Mouse (Mus musculus) forebrain, embryonic 14.5 days (tissue): Measurements from ENCODE around the gene Zfp598. TPM values are rescaled to one million over a fixed set of nuclear protein-coding genes. Genes with fewer than 3 reads are reported as not detected.

ENCODE experiments used
- ATAC-seq: fragments of 200-750 bp; cut with Nextera tagmentation; 2 replicates; pipeline ENCODE4 v1.8.0; 2017; ENCODE audit warnings: mild to moderate bottlenecking, moderate library complexity
- DNase-seq: peaks from one replicate; pipeline ENCODE4 v3.0.0-alpha.2; 2015; ENCODE audit warnings: low spot score
- H3K27ac ChIP-seq: fragments of 300-500 bp; sonication (generic); 2 replicates; pipeline ENCODE4 v1.5.1; 2014; ENCODE audit warnings: low read depth, mild to moderate bottlenecking, control low read depth, low read length, moderate library complexity
- H3K27me3 ChIP-seq: fragments of 300-500 bp; sonication (generic); replicated peaks from 2 replicates; pipeline ENCODE4 v1.6.1; 2014; ENCODE audit warnings: low read length, control low read depth, mixed read lengths; ENCODE audit not compliant: control insufficient read depth, insufficient read depth
- H3K36me3 ChIP-seq: fragments of 300-500 bp; sonication (generic); 2 replicates; pipeline ENCODE4 v1.6.1; 2014; ENCODE audit warnings: low read length, control low read depth; ENCODE audit not compliant: control insufficient read depth, insufficient read depth
- H3K4me1 ChIP-seq: fragments of 300-500 bp; sonication (generic); 2 replicates; pipeline ENCODE4 v1.6.1; 2014; ENCODE audit warnings: antibody characterized with exemption, low read length, control low read depth; ENCODE audit not compliant: control insufficient read depth, insufficient read depth
- H3K4me2 ChIP-seq: fragments of 300-500 bp; sonication (generic); 2 replicates; pipeline ENCODE4 v1.6.1; 2014; ENCODE audit warnings: mild to moderate bottlenecking, control low read depth, low read length
- H3K4me3 ChIP-seq: fragments of 300-500 bp; sonication (generic); 2 replicates; pipeline ENCODE4 v1.5.1; 2014; ENCODE audit warnings: low read depth, low read length, control low read depth
- H3K9ac ChIP-seq: fragments of 300-500 bp; sonication (generic); 2 replicates; pipeline ENCODE4 v1.6.1; 2014; ENCODE audit warnings: mild to moderate bottlenecking, low read length, control low read depth, moderate library complexity
- H3K9me3 ChIP-seq: fragments of 300-500 bp; sonication (generic); replicated peaks from 2 replicates; pipeline ENCODE4 v1.6.1; 2016; ENCODE audit warnings: low read length, control low read depth, mixed read lengths; ENCODE audit not compliant: control insufficient read depth
- WGBS: fragments of 180-500 bp; shearing (Covaris S2); extraction: QIAGEN DNeasy Blood & Tissue Kit; methylation state at CpG from one replicate; pipeline ENCODE4 v1.1.7; 2014; 5-methylcytosine and 5-hydroxymethylcytosine counted together
- polyA plus RNA-seq: library from polyadenylated mRNA; unstranded; fragments of >200 nt; fragmentation: Nextera tagmentation; extraction: Ambion mirVana; gene quantifications from 2 replicates; pipeline ENCODE4 v1.2.1, GENCODE M21; 2014

Zfp598 gene
- polyA plus RNA-seq, 1 experiment from 2014 or later, result 14.9 TPM

DNA sequence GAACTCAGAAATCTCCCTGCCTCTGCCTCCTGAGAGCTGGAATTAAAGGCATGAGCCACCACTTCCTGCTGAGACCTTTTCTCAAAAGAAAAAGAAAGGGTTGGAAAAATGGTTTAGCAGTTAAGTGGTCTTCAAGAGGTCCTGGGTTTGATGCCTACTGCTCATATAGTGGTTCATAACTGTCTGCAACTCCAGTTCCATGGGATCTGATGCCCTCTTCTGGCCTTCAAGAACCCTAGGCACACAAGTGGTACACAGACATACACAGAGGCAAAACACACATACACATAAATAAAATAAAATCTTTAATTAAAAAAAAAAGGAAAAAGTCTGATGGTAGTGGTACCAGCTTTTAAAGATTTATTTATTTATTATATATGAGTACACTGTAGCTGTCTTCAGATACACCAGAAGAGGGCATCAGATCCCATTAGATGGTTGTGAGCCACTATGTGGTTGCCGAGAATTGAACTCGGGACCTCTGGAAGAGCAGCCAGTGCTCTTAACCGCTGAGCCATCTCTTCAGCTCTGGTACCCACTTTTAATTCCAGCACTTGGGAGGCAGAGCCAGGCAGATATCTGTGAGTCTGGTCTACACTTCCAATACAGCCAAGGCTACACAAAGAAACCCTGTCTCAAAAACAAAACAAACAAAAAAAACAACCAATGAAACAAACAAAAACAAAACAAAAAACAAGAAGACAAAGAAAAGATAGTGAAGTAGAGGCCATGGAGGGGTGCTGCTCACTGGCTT, 56.3 kb downstream of the Zfp598 start:
- H3K4me1 ChIP-seq, result peaks cover 15% of the 10 kb centered on the region
- H3K4me2 ChIP-seq, result no peak overlapping the region
- H3K36me3 ChIP-seq, result peaks cover 17% of the 10 kb centered on the region
- WGBS, result 72% methylated on average over 3 of the region's 3 CpGs
- H3K9me3 ChIP-seq, result no peaks in the 10 kb centered on the region
- H3K27me3 ChIP-seq, result no peaks in the 10 kb centered on the region
- DNase-seq, result no peak
- H3K9ac ChIP-seq, result no peak overlapping the region
- no peak for ATAC-seq
- no peak overlapping the region for H3K27ac ChIP-seq
- H3K4me3 ChIP-seq, result no peak overlapping the region

DNA sequence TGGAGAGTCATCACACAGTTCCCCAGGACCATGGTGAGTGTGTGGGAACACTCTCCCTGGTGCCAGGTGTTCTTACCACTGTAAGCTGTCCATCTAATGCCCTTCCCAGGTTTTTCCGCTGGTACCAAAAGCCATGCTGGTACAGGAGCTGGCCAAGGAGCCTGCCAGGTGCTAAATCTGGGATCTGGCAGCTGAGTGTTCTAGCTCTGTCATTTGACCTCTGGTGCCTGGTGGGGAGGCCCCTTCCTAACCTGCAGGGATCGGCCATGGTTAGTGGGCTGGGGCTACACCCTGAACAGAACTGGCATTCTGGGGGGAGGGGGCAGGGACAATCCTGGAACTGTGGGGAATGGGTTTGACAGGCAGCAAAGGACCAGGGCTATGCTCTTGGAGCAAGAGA, 58.1 kb downstream of the Zfp598 start, which contains the start of gene Rpl3l:
Gene Rpl3l (plus strand): TSS at position 203 of the 400 bp plus-strand sequence.
- ATAC-seq, result no peak
- Histone ChIP-seq H3K9ac (no peak within 1 kb of the TSS), H3K4me1 (peaks cover 11% of the 10 kb centered on the region)

DNA sequence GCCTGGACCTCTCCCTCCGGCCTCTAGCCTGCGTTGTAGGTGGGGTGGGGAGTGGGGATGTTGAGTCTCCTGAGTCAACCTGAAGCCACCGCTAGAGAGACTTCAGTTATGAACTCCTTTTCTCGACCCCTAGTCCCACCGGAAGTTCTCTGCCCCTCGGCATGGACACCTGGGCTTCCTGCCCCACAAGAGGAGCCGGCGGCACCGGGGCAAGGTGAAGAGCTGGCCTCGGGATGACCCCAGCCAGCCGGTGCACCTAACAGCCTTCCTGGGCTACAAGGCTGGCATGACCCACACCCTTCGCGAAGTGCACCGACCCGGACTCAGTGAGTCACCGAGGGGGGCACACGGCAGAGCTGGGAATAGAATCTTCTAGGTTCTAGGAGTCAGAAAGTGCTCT, 58.7 kb downstream of the Zfp598 start:
- Histone ChIP-seq H3K4me1 (peaks cover 9% of the 10 kb centered on the region), H3K27ac (no peak overlapping the region), H3K36me3 (no peaks in the 10 kb centered on the region), H3K4me2 (no peak overlapping the region), H3K9me3 (no peaks in the 10 kb centered on the region), H3K9ac (no peak overlapping the region), H3K27me3 (no peaks in the 10 kb centered on the region), H3K4me3 (no peak overlapping the region)
- DNase-seq, result no peak
- ATAC-seq, result no peak
- 76% methylated on average over 17 of the region's 17 CpGs for WGBS

More for the DNA sequence above, 58.1 kb downstream of the Zfp598 start, which contains the start of gene Rpl3l:
- Histone ChIP-seq H3K27ac (no peak within 1 kb of the TSS), H3K4me3 (no peak within 1 kb of the TSS), H3K9me3 (no peaks in the 10 kb centered on the region), H3K27me3 (no peaks in the 10 kb centered on the region), H3K36me3 (peaks cover 1% of the 10 kb centered on the region), H3K4me2 (no peak within 1 kb of the TSS)
- no peak for DNase-seq
- WGBS, result 70% methylated on average over 2 of the region's 2 CpGs

DNA sequence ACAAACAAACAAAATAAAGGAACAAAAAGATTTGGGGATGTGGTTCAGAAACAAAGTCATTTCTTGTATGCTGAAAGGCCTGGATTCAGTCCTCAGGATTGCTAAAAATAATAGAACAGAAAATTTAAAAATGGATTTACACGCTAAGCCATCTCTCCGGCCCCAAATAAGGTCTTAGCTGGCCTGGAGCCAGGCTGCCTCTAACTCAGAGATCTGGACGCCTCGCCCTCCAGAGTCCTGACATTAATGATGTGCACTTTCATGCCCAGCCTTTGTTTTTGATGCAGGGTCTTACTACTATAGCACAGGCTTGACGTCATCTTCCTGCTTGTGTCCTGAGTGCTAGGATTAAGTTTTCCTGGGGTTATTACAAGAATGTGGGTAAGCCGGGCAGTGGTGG, 59.6 kb downstream of the Zfp598 start:
- Histone ChIP-seq H3K27me3 (no peaks in the 10 kb centered on the region), H3K36me3 (no peaks in the 10 kb centered on the region), H3K4me1 (0 out of 2 replicates have a peak, but pooled peaks cover 4% of the 10 kb centered on the region), H3K27ac (no peak overlapping the region), H3K4me3 (no peak overlapping the region), H3K9me3 (no peaks in the 10 kb centered on the region), H3K9ac (no peak overlapping the region), H3K4me2 (no peak overlapping the region)
- no peak for DNase-seq
- 75% methylated on average over 6 of the region's 6 CpGs for WGBS
- ATAC-seq, result no peak

DNA sequence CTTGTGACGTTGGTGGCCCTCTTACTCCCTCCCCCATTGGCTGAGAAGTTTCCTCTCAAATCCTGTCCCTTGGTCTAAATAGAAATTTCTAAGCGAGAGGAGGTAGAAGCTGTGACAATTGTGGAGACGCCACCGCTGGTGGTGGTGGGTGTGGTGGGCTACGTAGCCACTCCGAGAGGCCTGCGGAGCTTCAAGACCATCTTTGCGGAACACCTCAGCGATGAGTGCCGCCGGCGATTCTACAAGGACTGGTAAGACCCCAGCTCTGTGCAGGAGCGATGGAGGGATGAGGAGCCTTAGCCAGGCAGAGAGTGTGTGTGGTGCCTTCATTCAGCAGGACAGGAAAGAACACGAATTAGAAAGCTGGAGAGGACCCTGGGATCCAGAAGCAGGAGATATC, 61.3 kb downstream of the Zfp598 start:
- H3K4me3 ChIP-seq, result no peak overlapping the region
- no peaks in the 10 kb centered on the region for H3K27me3 ChIP-seq
- DNase-seq, result no peak
- no peaks in the 10 kb centered on the region for H3K4me1 ChIP-seq
- 84% methylated on average over 14 of the region's 14 CpGs for WGBS
- no peaks in the 10 kb centered on the region for H3K36me3 ChIP-seq
- H3K27ac ChIP-seq, result no peak overlapping the region
- H3K9me3 ChIP-seq, result no peaks in the 10 kb centered on the region
- ATAC-seq, result no peak
- no peak overlapping the region for H3K4me2 ChIP-seq
- no peak overlapping the region for H3K9ac ChIP-seq

Other genes with a start within 250 kb of the Zfp598 start
- gene Eci1, start 243.0 kb upstream of the Zfp598 start, polyA plus RNA-seq, result 31.5 and 31.8 TPM in 2 replicates
- gene Dnase1l2, start 226.6 kb upstream of the Zfp598 start, polyA plus RNA-seq, result 2.3 and 3.5 TPM in 2 replicates
- gene E4f1, start 199.4 kb upstream of the Zfp598 start, polyA plus RNA-seq, result 8.3 and 16.9 TPM in 2 replicates
- 54.7 and 56.5 TPM in 2 replicates for gene Pgp, start 199.3 kb upstream of the Zfp598 start, polyA plus RNA-seq
- gene Bricd5, start 195.8 kb upstream of the Zfp598 start, polyA plus RNA-seq, result 0.38 and 1.3 TPM in 2 replicates
- gene Mlst8, start 190.6 kb upstream of the Zfp598 start, polyA plus RNA-seq, result 31.8 and 37.2 TPM in 2 replicates
- 9.1 and 14.6 TPM in 2 replicates for gene Caskin1, start 181.1 kb upstream of the Zfp598 start, polyA plus RNA-seq
- 80.1 and 96.6 TPM in 2 replicates for gene Traf7, start 141.7 kb upstream of the Zfp598 start, polyA plus RNA-seq
- 4.0 TPM in 2 replicates for gene Rab26, start 135.5 kb upstream of the Zfp598 start, polyA plus RNA-seq
- gene Pkd1, start 119.9 kb upstream of the Zfp598 start, polyA plus RNA-seq, result 12.9 and 16.7 TPM in 2 replicates
- gene Tsc2, start 37.1 kb upstream of the Zfp598 start, polyA plus RNA-seq, result 59.8 and 66.4 TPM in 2 replicates
- 10.0 and 12.3 TPM in 2 replicates for gene Nthl1, start 37.0 kb upstream of the Zfp598 start, polyA plus RNA-seq
- 22.4 and 31.3 TPM in 2 replicates for gene Slc9a3r2, start 19.4 kb upstream of the Zfp598 start, polyA plus RNA-seq
- not detected in 2 replicates for gene Npw, start 11.2 kb upstream of the Zfp598 start, polyA plus RNA-seq
- 105 and 136 TPM in 2 replicates for gene Syngr3, start 20.3 kb downstream of the Zfp598 start, polyA plus RNA-seq
- gene Gfer, start 26.5 kb downstream of the Zfp598 start, polyA plus RNA-seq, result 36.5 and 37.7 TPM in 2 replicates
- 2.2 and 2.4 TPM in 2 replicates for gene Noxo1, start 26.5 kb downstream of the Zfp598 start, polyA plus RNA-seq
- 85.3 and 86.1 TPM in 2 replicates for gene Tbl3, start 38.0 kb downstream of the Zfp598 start, polyA plus RNA-seq
- not detected in 2 replicates for gene Rnf151, start 48.4 kb downstream of the Zfp598 start, polyA plus RNA-seq
- 888 and 1,063 TPM in 2 replicates for gene Rps2, start 48.4 kb downstream of the Zfp598 start, polyA plus RNA-seq
- 301 and 312 TPM in 2 replicates for gene Ndufb10, start 54.8 kb downstream of the Zfp598 start, polyA plus RNA-seq
- not detected in 2 replicates for gene Rpl3l, start 58.1 kb downstream of the Zfp598 start, polyA plus RNA-seq
- 25.3 TPM in 2 replicates for gene Msrb1, start 67.0 kb downstream of the Zfp598 start, polyA plus RNA-seq
- gene Hs3st6, start 83.3 kb downstream of the Zfp598 start, polyA plus RNA-seq, result 0.20 TPM in 1 of 2 replicates, not detected in the other
- not detected in 2 replicates for gene Meiob, start 134.6 kb downstream of the Zfp598 start, polyA plus RNA-seq
- gene Hagh, start 170.5 kb downstream of the Zfp598 start, polyA plus RNA-seq, result 49.7 and 52.8 TPM in 2 replicates
- 18.4 and 19.2 TPM in 2 replicates for gene Fahd1, start 180.7 kb downstream of the Zfp598 start, polyA plus RNA-seq
- gene Igfals, start 196.3 kb downstream of the Zfp598 start, polyA plus RNA-seq, result 0.17 and 0.25 TPM in 2 replicates
- gene Nubp2, start 216.7 kb downstream of the Zfp598 start, polyA plus RNA-seq, result 89.6 and 96.1 TPM in 2 replicates
- gene Spsb3, start 217.0 kb downstream of the Zfp598 start, polyA plus RNA-seq, result 78.3 and 85.0 TPM in 2 replicates
- 18.2 and 23.3 TPM in 2 replicates for gene Eme2, start 225.4 kb downstream of the Zfp598 start, polyA plus RNA-seq
- 73.5 and 78.4 TPM in 2 replicates for gene Mrps34, start 225.4 kb downstream of the Zfp598 start, polyA plus RNA-seq
- 79.7 and 93.4 TPM in 2 replicates for gene Nme3, start 226.8 kb downstream of the Zfp598 start, polyA plus RNA-seq